Mouse (Mus musculus) megakaryocyte, embryonic 14.5 days (primary cell): ENCODE results near the gene Ap5s1. TPM values are rescaled to one million over a fixed set of nuclear protein-coding genes. Genes with fewer than 3 reads are reported as not detected.

ENCODE experiments used
- H3K27me3 ChIP-seq: replicated peaks from 2 replicates; pipeline ENCODE3; 2012; ENCODE audit warnings: inconsistent platforms
- H3K36me3 ChIP-seq: replicated peaks from 2 replicates; pipeline ENCODE3; 2012; ENCODE audit warnings: low read length, inconsistent platforms, mixed read lengths
- H3K4me1 ChIP-seq: 2 replicates; pipeline ENCODE4 v1.6.1; 2012; ENCODE audit warnings: inconsistent platforms
- H3K4me3 ChIP-seq: replicated peaks from 2 replicates; pipeline ENCODE3; 2012; ENCODE audit warnings: moderate library complexity, mild to moderate bottlenecking, inconsistent platforms
- H3K9me3 ChIP-seq: 2 replicates; pipeline ENCODE4 v1.6.1; 2012; ENCODE audit warnings: inconsistent platforms
- FLI1 ChIP-seq: IDR thresholded peaks from 2 replicates; pipeline ENCODE4 v1.6.1; 2012; ENCODE audit warnings: low read length, inconsistent platforms, mixed read lengths
- GATA1 ChIP-seq: IDR thresholded peaks from 3 replicates; pipeline ENCODE4 v1.6.1; 2012; ENCODE audit warnings: mixed read lengths, low read length, inconsistent platforms, borderline replicate concordance
- polyA plus RNA-seq: library from polyadenylated mRNA; stranded (reverse); fragments of >175 nt; gene quantifications from 2 replicates; pipeline ENCODE4 v1.2.3, GENCODE M21; 2012; ENCODE audit warnings: low replicate concordance; ENCODE audit not compliant: insufficient read depth

Ap5s1 gene
- polyA plus RNA-seq, 1 experiment: 14.6 TPM

- H3K9me3 ChIP-seq: no peaks in the 10 kb centered on the region
- H3K4me1 ChIP-seq: peaks cover 85% of the 10 kb centered on the region
- H3K36me3 ChIP-seq: peaks cover 36% of the 10 kb centered on the region
- peak within 1 kb of the TSS; percentile 97 for H3K4me3 ChIP-seq
- no peaks in the 10 kb centered on the region for H3K27me3 ChIP-seq
- TF ChIP-seq GATA1: no peak
- no peak for TF ChIP-seq FLI1
These were observed 26.6 kb downstream of the Ap5s1 start, which contains the start of gene Mavs for GRCm38 (mm10) chr2:131233307-131234126. TSS of gene Mavs (plus strand) at chr2:131234063.

GRCm38 (mm10) chr2:131234127-131234650 is 27.3 kb downstream of the Ap5s1 start:
- Histone ChIP-seq H3K9me3 (no peaks in the 10 kb centered on the region), H3K4me3 (peak overlapping the region; percentile 97), H3K4me1 (peaks cover 88% of the 10 kb centered on the region), H3K36me3 (peaks cover 43% of the 10 kb centered on the region), H3K27me3 (no peaks in the 10 kb centered on the region)
- no peak for TF ChIP-seq GATA1
- TF ChIP-seq FLI1: no peak

- peak overlapping the region; percentile 97 for H3K4me3 ChIP-seq
- TF ChIP-seq GATA1: no peak
- TF ChIP-seq FLI1: no peak
- H3K9me3 ChIP-seq: no peaks in the 10 kb centered on the region
- peaks cover 52% of the 10 kb centered on the region for H3K36me3 ChIP-seq
- peaks cover 90% of the 10 kb centered on the region for H3K4me1 ChIP-seq
- H3K27me3 ChIP-seq: no peaks in the 10 kb centered on the region
These were observed 28.2 kb downstream of the Ap5s1 start for GRCm38 (mm10) chr2:131234970-131235635.

- no peaks in the 10 kb centered on the region for H3K27me3 ChIP-seq
- H3K36me3 ChIP-seq: peaks cover 98% of the 10 kb centered on the region
- TF ChIP-seq GATA1 (no peak), FLI1 (no peak)
- H3K4me3 ChIP-seq: peak overlapping the region; percentile 46
- no peaks in the 10 kb centered on the region for H3K9me3 ChIP-seq
- peaks cover 100% of the 10 kb centered on the region for H3K4me1 ChIP-seq
These were observed 35.3 kb downstream of the Ap5s1 start for GRCm38 (mm10) chr2:131242180-131242579.

- Histone ChIP-seq H3K9me3 (no peaks in the 10 kb centered on the region), H3K27me3 (no peaks in the 10 kb centered on the region), H3K36me3 (peaks cover 98% of the 10 kb centered on the region), H3K4me3 (peak overlapping the region; percentile 19), H3K4me1 (peaks cover 98% of the 10 kb centered on the region)
- no peak for TF ChIP-seq GATA1
- TF ChIP-seq FLI1: no peak
These were observed 36.1 kb downstream of the Ap5s1 start for GRCm38 (mm10) chr2:131242929-131243328.

GRCm38 (mm10) chr2:131253681-131254328 is 46.9 kb downstream of the Ap5s1 start:
- no peak for TF ChIP-seq FLI1
- TF ChIP-seq GATA1: no peak
- H3K9me3 ChIP-seq: no peaks in the 10 kb centered on the region
- H3K36me3 ChIP-seq: peaks cover 40% of the 10 kb centered on the region
- H3K4me3 ChIP-seq: peak overlapping the region; percentile 83
- no peaks in the 10 kb centered on the region for H3K27me3 ChIP-seq
- H3K4me1 ChIP-seq: peaks cover 80% of the 10 kb centered on the region

GRCm38 (mm10) chr2:131254329-131254713 is 47.4 kb downstream of the Ap5s1 start:
- Histone ChIP-seq H3K36me3 (peaks cover 35% of the 10 kb centered on the region), H3K4me1 (peaks cover 76% of the 10 kb centered on the region), H3K27me3 (no peaks in the 10 kb centered on the region), H3K9me3 (no peaks in the 10 kb centered on the region), H3K4me3 (peak overlapping the region; percentile 83)
- TF ChIP-seq FLI1: no peak
- no peak for TF ChIP-seq GATA1

GRCm38 (mm10) chr2:131255738-131256137 is 48.9 kb downstream of the Ap5s1 start:
- H3K36me3 ChIP-seq: peaks cover 22% of the 10 kb centered on the region
- peak overlapping the region; percentile 24 for H3K4me3 ChIP-seq
- H3K27me3 ChIP-seq: no peaks in the 10 kb centered on the region
- H3K4me1 ChIP-seq: peaks cover 83% of the 10 kb centered on the region
- no peaks in the 10 kb centered on the region for H3K9me3 ChIP-seq
- TF ChIP-seq GATA1: no peak

GRCm38 (mm10) chr2:131258693-131259092 is 51.8 kb downstream of the Ap5s1 start:
- Histone ChIP-seq H3K4me3 (no peak overlapping the region), H3K4me1 (peaks cover 72% of the 10 kb centered on the region), H3K27me3 (no peaks in the 10 kb centered on the region), H3K36me3 (no peaks in the 10 kb centered on the region), H3K9me3 (no peaks in the 10 kb centered on the region)
- TF ChIP-seq FLI1 (no peak), GATA1 (no peak)
